Mouse (Mus musculus): ENCODE measurements at regions not wholly inside any gene's neighbourhood (a gene's known extent, or its start where the extent isn't known, plus 50 kb on each side); places are given as distances from the start of the nearest gene placed in this dataset.

DNA sequence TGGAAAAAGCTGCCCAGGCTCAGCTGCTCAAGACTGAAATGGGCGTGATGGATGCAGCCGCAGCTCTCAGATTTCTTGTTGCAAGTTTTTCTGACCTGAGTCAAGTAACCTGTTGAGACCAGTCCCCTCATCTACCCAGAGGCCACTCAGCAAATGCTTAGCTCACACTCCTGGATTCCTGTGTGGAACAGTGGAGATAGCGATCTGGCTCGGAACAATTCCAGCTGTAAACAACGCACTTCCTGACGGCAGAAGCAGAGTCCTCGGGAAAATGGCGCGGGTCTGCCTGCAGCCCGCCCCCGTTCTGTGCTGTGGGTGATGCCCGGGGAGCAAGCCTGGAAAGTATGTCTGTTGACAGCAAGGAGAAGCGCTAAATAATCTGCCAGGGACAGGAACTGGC lies 117.7 kb downstream of the Tmem17 start:
- H3K4me3 ChIP-seq (ENCODE audit: inconsistent target) = no peak overlapping the region
- no peaks in the 10 kb centered on the region for H3K79me2 ChIP-seq (ENCODE audit: inconsistent target)
- no peaks in the 10 kb centered on the region for H3K36me3 ChIP-seq (ENCODE audit: inconsistent target)
- WGBS (ENCODE audit: missing documents) = 72% methylated on average over 13 of the region's 13 CpGs
- H3K27ac ChIP-seq = no peak overlapping the region

DNA sequence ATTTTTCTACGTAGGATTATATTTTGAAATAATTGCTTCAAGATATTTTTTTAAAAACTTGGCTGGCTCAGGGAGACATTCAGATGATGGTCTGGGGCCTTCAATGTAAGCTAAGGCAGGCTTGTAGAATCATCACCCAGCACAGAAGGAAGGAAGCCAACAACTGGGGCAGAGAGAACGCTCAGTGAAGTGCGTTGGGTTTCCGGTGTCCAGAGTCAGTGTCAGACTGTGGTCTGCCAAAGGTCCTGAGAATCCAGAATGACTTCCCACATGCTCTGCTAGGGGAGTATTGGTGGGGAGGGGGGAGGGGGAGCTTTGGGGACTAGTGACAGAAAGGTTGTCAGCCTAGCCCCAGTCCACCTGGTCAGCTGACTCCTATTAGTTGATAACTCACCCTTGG lies 118.1 kb downstream of the Tmem17 start:
- H3K36me3 ChIP-seq (ENCODE audit: inconsistent target) = no peaks in the 10 kb centered on the region
- 72% methylated on average over 4 of the region's 4 CpGs for WGBS (ENCODE audit: missing documents)
- no peaks in the 10 kb centered on the region for H3K79me2 ChIP-seq (ENCODE audit: inconsistent target)
- H3K27ac ChIP-seq = no peak overlapping the region
- H3K4me3 ChIP-seq (ENCODE audit: inconsistent target) = no peak overlapping the region

DNA sequence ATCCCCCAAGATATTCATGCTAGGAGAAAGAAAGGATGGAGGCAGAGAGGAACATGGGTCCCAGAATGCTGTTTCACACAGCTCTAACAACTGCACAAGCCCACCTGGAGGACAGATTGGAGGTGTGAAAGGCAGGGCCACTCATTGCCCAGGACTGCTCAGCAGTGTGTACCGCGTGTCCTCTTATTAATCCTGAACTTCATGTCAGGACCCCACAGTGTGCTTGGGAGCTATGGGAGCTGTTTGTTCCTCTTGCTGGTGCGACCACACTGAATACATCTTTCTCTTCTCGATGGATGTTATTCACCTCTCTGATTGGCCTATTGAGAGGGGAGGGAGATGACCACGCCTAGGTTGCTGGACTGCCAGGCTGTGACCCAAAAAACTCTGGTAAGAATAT lies 119.1 kb downstream of the Tmem17 start:
- Histone ChIP-seq H3K27ac (no peak overlapping the region), H3K4me3 (ENCODE audit: inconsistent target) (no peak overlapping the region), H3K79me2 (ENCODE audit: inconsistent target) (no peaks in the 10 kb centered on the region), H3K36me3 (ENCODE audit: inconsistent target) (no peaks in the 10 kb centered on the region)
- WGBS (ENCODE audit: missing documents) = 84% methylated on average over 5 of the region's 5 CpGs

DNA sequence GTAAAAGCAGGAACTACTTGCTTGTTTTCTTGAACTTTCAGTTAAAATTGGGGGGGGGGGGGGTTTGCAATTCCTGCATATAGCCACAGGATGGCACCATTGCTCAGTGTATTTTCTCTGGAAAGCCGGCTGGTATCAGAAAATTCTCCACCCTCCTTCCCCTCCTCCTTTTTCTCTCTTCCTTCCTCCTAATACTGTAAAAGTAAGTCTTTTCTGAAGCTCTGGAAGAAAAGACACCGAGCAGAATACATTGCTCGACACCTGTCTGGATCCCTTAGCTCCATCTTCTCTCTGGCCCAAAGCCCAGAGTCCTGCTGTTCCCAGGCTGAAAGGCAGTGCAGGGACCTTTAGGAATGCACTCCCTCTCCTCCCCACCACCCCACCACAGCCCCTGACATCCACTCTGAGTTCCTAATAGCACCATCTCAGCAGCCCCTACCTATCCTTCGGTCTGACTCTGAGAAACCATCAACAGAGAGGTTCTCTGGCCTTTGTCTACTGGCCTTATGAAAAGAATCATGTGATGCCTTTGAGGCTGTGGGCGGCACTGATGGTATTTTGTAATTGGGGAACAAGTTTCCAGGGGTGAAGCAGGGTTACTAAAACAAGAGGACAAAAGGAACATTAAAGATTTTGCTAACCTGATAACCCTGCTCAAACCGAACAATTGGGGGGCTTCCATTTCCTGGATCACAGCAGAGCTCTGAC lies 119.9 kb downstream of the Tmem17 start:
- H3K27ac ChIP-seq = peak overlapping the region; percentile 81
- H3K36me3 ChIP-seq (ENCODE audit: inconsistent target) = no peaks in the 10 kb centered on the region
- H3K4me3 ChIP-seq (ENCODE audit: inconsistent target) = no peak overlapping the region
- no peaks in the 10 kb centered on the region for H3K79me2 ChIP-seq (ENCODE audit: inconsistent target)
- 5% methylated on average over 6 of the region's 6 CpGs for WGBS (ENCODE audit: missing documents)

DNA sequence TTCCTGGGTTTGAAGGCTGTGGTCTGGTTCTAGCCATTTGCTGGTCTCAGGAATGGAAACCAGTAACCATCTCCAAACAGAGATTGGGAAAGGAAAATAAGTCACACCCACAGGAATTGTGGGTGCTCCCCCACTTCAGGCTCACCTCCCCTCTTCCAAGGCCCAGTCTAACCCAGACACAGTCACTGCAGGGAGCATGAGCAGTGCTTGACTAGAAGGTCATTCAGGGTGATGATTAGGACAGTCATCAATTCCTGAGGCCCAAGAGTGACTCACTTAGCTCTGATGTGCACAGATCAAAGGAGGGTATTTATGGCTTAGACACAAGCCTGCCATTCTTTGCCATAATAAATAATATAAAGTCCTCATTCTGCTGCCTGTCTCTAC lies 120.4 kb downstream of the Tmem17 start:
- Histone ChIP-seq H3K36me3 (ENCODE audit: inconsistent target) (no peaks in the 10 kb centered on the region), H3K4me3 (ENCODE audit: inconsistent target) (no peak overlapping the region), H3K79me2 (ENCODE audit: inconsistent target) (no peaks in the 10 kb centered on the region), H3K27ac (peak overlapping the region; percentile 81)

DNA sequence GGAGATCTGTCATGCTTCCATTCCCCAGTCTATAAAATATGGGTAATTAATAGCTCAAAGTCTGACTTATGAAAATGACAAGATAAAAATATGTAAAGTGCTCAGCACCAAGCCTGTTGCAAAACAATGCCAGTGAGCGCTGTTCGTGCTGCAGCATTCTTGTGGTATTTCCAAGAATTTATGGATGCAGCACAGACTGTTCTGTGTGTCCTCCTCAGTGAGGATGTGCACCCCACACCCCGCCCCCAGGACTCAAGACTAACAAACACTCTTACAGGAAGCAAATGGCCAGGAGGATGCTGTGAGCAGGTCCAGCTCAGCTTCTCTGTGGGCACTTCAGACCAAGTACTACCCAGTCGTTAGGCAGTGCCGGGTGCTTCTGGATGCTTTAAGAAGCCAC lies 121.1 kb downstream of the Tmem17 start:
- H3K79me2 ChIP-seq (ENCODE audit: inconsistent target) = no peaks in the 10 kb centered on the region

DNA sequence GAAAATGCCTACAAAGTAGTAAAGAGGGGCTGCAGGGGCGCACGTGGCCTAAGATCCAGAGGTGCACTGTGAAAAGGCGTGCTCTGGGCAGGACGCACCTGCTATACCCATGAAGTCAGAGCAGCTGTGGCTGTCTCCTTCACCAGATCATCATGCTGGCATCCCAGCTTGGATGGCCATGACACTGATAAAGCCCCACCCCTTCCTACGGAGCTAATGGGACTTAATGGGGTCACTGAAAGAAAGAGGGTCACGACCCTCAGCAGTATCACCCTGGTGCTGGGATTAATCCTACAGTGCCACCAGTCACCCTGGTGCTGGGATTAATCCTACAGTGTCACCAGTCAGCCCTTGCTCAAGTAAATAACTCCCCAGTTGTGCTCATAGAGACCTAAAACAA lies 122.1 kb downstream of the Tmem17 start:
- Histone ChIP-seq H3K79me2 (ENCODE audit: inconsistent target) (no peaks in the 10 kb centered on the region), H3K4me3 (ENCODE audit: inconsistent target) (no peak overlapping the region), H3K27ac (no peak overlapping the region), H3K36me3 (ENCODE audit: inconsistent target) (no peaks in the 10 kb centered on the region)
- 96% methylated on average over 6 of the region's 6 CpGs for WGBS (ENCODE audit: missing documents)

More for the DNA sequence above, 121.1 kb downstream of the Tmem17 start:
- Histone ChIP-seq H3K27ac (peak overlapping the region; percentile 81; the same call in 1 of the 2 replicates), H3K36me3 (ENCODE audit: inconsistent target) (no peaks in the 10 kb centered on the region), H3K4me3 (ENCODE audit: inconsistent target) (no peak overlapping the region)
- WGBS (ENCODE audit: missing documents) = 89% methylated on average over 5 of the region's 5 CpGs

DNA sequence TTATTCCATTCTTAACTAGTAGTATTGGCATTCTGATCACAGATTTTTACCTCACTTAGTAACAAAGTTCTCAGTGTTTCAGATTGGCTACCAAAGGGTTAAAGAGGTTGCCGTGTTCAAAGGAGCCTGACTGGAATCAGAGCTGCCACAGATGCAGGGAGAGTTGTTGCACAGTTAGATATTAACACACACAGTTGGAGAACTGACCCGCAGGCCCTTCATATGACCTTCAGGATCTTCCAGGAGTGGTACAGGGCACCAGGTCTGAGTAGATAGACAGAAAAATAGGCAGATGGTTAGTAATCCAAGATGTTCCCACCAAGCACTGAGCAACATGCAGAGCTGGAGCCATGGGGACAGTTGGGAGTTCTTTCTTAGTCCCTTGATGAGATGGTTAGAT lies 123.1 kb downstream of the Tmem17 start:
- Histone ChIP-seq H3K79me2 (ENCODE audit: inconsistent target) (no peaks in the 10 kb centered on the region), H3K27ac (no peak overlapping the region), H3K4me3 (ENCODE audit: inconsistent target) (no peak overlapping the region), H3K36me3 (ENCODE audit: inconsistent target) (no peaks in the 10 kb centered on the region)
- WGBS (ENCODE audit: missing documents) = 93% methylated on average over 2 of the region's 2 CpGs

DNA sequence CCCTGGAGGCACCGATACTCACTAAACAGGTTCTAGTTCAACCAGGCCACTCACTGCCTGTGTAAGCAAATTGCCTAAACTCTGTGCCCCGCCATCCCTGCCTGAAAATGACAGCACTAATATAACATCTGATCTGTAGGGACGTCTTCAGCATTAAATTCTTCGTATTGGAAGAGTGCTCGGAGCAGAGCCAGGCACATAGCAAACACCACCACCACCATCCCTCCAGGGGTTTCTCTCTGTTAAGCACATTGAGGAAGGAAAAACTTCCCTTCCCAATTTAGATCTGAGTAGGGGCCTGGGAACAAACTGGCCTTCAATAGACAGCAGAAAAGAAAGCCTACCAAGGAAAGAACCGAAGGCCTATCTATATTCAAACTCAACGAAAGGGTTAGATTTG lies 124.4 kb downstream of the Tmem17 start:
- Histone ChIP-seq H3K36me3 (ENCODE audit: inconsistent target) (no peaks in the 10 kb centered on the region), H3K27ac (no peak overlapping the region), H3K79me2 (ENCODE audit: inconsistent target) (no peaks in the 10 kb centered on the region), H3K4me3 (ENCODE audit: inconsistent target) (no peak overlapping the region)
- WGBS (ENCODE audit: missing documents) = 90% methylated on average over 7 of the region's 7 CpGs

DNA sequence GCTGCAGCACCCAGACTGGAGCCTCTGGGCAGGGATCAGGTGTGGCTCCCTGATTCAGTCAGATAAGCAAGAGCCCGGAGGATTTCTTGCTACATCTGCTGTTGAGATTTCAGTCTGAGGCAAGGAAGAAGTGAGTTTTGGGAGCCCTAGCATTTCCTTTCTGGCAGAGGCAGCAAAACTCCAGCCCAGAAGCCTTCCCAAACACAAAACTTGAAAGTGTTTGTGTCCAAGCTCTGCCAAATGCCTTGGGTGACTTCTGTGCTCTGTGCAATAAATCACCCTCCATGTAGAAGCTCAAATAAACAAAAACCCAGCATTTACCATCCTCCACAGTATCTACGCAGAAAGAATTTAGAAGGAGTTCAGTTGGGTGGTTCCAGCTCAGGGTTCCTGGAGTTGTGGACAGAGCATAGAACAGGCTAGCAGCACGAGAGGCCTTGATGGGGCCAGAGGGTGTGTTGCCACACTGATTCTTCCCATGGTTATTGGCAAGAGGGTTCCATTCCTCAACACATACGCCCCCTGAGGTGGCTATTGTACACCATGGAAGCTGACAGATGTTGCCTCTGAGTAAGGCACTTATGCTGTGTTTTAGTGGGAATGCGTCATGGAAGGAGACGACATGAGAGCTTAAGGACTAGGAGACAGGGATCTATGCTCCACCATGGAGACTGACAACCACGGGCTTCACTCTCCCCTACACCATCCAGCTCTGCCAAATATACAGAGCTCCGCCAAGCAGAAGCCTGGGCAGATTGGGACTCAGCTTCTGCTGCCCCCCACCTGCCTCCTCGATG lies 125.1 kb downstream of the Tmem17 start:
- WGBS (ENCODE audit: missing documents) = 84% methylated on average over 7 of the region's 9 CpGs
- no peak overlapping the region for H3K27ac ChIP-seq
- no peak overlapping the region for H3K4me3 ChIP-seq (ENCODE audit: inconsistent target)
- H3K79me2 ChIP-seq (ENCODE audit: inconsistent target) = no peaks in the 10 kb centered on the region
- no peaks in the 10 kb centered on the region for H3K36me3 ChIP-seq (ENCODE audit: inconsistent target)

DNA sequence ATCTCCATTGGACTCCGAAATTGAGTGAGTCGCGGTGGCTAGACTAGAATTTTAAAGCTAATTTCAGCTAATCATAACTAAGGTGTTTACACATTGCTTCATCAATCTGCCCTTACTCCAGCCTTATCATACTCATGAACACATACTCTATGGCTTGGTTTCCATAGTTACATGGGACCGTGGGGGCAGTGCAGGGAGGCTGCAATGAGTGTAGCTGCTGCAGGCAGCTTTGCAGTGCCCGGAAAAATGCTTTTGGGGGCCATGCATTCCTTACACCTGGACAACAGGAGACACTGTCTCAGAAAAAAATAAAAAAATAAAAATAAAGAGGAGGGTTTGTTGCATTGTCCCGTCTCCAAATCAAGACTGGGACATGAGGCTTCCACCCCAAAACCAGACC lies 126.3 kb downstream of the Tmem17 start:
- no peaks in the 10 kb centered on the region for H3K36me3 ChIP-seq (ENCODE audit: inconsistent target)
- H3K79me2 ChIP-seq (ENCODE audit: inconsistent target) = no peaks in the 10 kb centered on the region
- H3K4me3 ChIP-seq (ENCODE audit: inconsistent target) = no peak overlapping the region
- H3K27ac ChIP-seq = no peak overlapping the region
- WGBS (ENCODE audit: missing documents) = 84% methylated on average over 6 of the region's 6 CpGs

DNA sequence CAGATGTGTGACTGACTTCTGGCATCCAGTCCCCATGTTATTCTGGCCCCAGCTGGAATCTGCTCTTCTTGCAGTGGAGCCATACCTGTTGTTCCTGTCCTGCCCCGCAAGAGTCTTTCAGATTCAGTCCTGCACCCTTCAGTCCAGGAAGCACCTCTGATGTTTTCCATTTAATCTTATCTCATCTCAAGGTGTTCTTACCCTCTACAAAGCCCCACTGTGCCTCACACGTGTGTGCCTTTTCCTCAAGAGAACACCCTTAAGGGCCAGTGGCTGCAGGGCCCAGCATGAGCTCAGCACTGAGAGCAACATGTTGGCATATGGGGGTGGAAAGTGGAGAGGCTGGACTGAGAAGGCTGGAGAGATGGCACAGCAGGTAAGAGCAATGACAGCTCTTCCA lies 126.8 kb downstream of the Tmem17 start:
- Histone ChIP-seq H3K79me2 (ENCODE audit: inconsistent target) (no peaks in the 10 kb centered on the region), H3K36me3 (ENCODE audit: inconsistent target) (no peaks in the 10 kb centered on the region), H3K4me3 (ENCODE audit: inconsistent target) (no peak overlapping the region), H3K27ac (no peak overlapping the region)
- WGBS (ENCODE audit: missing documents) = 88% methylated on average over 2 of the region's 2 CpGs

DNA sequence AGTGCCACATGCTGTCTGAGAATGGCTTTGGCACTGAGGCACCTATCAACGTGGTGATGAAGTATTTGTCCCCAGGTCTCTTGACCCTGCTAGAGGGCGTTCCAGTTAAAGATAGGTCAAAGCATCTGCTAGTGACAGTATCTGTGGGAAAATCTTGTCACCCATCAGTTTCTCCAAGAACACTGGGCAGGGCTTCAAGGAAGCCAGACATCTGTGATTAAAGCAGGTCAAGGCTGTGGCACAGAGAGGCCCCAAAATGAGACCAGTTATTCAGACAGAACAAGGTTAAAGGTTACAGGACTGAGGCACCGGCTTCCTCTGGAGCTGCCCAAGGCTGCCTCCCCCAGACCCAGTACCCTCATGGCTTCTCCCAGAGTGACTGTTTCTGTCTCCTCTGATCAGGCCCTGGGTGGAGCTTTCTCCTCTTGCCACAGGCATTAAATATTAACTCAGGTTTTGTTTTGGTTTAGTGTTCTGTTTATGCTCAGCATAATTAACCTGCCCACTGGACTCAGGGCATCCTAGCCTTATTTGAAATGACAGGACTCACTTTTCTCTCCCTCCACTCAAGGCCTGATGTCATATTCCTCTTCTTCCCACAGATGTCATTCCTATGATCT lies 128.6 kb downstream of the Tmem17 start:
- H3K27ac ChIP-seq = no peak overlapping the region
- no peak overlapping the region for H3K4me3 ChIP-seq (ENCODE audit: inconsistent target)
- no peaks in the 10 kb centered on the region for H3K36me3 ChIP-seq (ENCODE audit: inconsistent target)
- 83% methylated on average over 3 of the region's 3 CpGs for WGBS (ENCODE audit: missing documents)
- no peaks in the 10 kb centered on the region for H3K79me2 ChIP-seq (ENCODE audit: inconsistent target)

DNA sequence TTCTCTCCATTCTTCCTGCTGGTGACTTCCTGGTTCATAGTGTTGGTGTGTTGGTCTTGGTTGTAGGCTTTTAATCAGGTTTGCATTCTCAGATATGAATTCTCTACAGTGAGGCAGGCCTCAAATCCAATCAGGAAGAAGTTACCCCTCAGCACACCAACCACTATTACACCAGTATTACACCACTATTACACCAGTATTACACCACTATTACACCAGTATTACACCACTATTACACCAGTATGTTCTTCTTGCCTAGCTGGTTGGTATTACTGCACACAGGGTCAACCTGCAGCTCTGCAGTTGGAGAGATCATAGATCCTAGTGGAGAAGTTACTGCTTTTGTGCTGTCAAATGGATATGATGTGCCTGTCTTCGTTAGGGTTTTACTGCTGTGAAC lies 129.6 kb downstream of the Tmem17 start:
- H3K4me3 ChIP-seq (ENCODE audit: inconsistent target) = no peak overlapping the region
- 100% methylated on average over 1 of the region's 1 CpGs for WGBS (ENCODE audit: missing documents)
- no peaks in the 10 kb centered on the region for H3K36me3 ChIP-seq (ENCODE audit: inconsistent target)
- H3K27ac ChIP-seq = no peak overlapping the region
- no peaks in the 10 kb centered on the region for H3K79me2 ChIP-seq (ENCODE audit: inconsistent target)

DNA sequence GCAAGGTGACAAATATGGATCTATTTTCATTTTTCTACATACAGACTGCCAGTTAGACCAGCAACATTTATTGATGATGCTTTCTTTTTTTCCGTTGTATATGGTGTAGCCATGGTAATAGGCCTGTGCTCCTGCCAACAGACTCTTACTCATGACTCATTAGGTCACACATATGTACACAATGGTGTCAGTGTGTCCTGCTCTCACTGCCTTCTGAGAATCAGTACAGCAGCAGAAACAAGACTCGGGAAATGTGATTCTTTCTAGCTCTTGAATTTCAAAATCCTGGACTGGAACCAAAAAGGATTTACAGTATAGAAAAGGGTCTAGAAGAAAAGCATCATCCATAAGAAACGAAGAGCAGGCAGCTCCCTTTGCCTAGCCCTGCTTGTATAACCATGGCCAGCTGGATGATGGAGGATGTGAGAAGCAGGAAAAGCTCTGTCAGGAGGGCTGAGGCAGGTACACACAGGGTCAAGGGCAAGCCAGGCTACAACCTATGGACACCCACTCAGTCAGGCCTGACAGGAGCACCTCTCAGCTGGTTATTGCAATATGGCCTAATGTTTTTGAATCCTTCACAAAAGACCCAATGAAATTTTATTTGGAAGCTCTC lies 132.2 kb downstream of the Tmem17 start:
- H3K36me3 ChIP-seq (ENCODE audit: inconsistent target) = no peaks in the 10 kb centered on the region
- no peak overlapping the region for H3K27ac ChIP-seq
- WGBS (ENCODE audit: missing documents) = 89% methylated on average over 3 of the region's 3 CpGs
- no peaks in the 10 kb centered on the region for H3K79me2 ChIP-seq (ENCODE audit: inconsistent target)
- no peak overlapping the region for H3K4me3 ChIP-seq (ENCODE audit: inconsistent target)

Measured in macrophage (primary cell).